Mouse (Mus musculus) ovary, postnatal 36 days (tissue): ENCODE data around the gene Itga7.
"Not testable (repeated sequence)": the region's sequence is repeated elsewhere in the genome, so short reads cannot be mapped to it uniquely, and the experiment has no call there.

Experiments
- DNase-seq: peaks from one replicate; pipeline ENCODE4 v3.0.0; 2022; ENCODE audit warnings: low spot score, mixed read lengths

Gene Itga7

GRCm38 (mm10) chr10:128935826-128936440 is 2.3 kb downstream of the Itga7 start:
- no peak for DNase-seq

- no peak for DNase-seq
These were observed 4.3 kb downstream of the Itga7 start for GRCm38 (mm10) chr10:128937756-128938390.

- peak; percentile 49 for DNase-seq
These were observed 4.8 kb downstream of the Itga7 start for GRCm38 (mm10) chr10:128938457-128938856.

GRCm38 (mm10) chr10:128938974-128939373 is 5.4 kb downstream of the Itga7 start:
- DNase-seq = no peak

GRCm38 (mm10) chr10:128940475-128941061 is 7.0 kb downstream of the Itga7 start:
- no peak for DNase-seq

- DNase-seq = no peak
These were observed 12.1 kb downstream of the Itga7 start for GRCm38 (mm10) chr10:128945675-128946074.

GRCm38 (mm10) chr10:128947496-128947895 is 13.9 kb downstream of the Itga7 start:
- no peak for DNase-seq

- no peak for DNase-seq
These were observed 16.7 kb downstream of the Itga7 start for GRCm38 (mm10) chr10:128950208-128950887.

- no peak for DNase-seq
These were observed 24.7 kb downstream of the Itga7 start for GRCm38 (mm10) chr10:128958340-128958739.

GRCm38 (mm10) chr10:128960142-128960541 is 26.5 kb downstream of the Itga7 start:
- DNase-seq = no peak

GRCm38 (mm10) chr10:128960590-128961584 is 27.3 kb downstream of the Itga7 start, which contains the start of gene Mettl7b:
Gene Mettl7b, minus strand, starts transcription at chr10:128960988.
- DNase-seq = no peak

GRCm38 (mm10) chr10:128964961-128965360 is 31.3 kb downstream of the Itga7 start:
- no peak for DNase-seq

- no peak for DNase-seq
These were observed 32.3 kb downstream of the Itga7 start for GRCm38 (mm10) chr10:128965871-128966270.

GRCm38 (mm10) chr10:128968341-128968749 is 34.7 kb downstream of the Itga7 start:
- DNase-seq = no peak

- DNase-seq = no peak
These were observed 37.2 kb downstream of the Itga7 start for GRCm38 (mm10) chr10:128970740-128971250.

GRCm38 (mm10) chr10:128972841-128973240 is 39.2 kb downstream of the Itga7 start:
- no peak for DNase-seq

GRCm38 (mm10) chr10:128976395-128976794 is 42.8 kb downstream of the Itga7 start:
- no peak for DNase-seq

GRCm38 (mm10) chr10:128977522-128978114 is 44.0 kb downstream of the Itga7 start:
- DNase-seq = peak; percentile 7

- no peak for DNase-seq
These were observed 47.2 kb downstream of the Itga7 start for GRCm38 (mm10) chr10:128980644-128981365.

- DNase-seq = not testable (repeated sequence)
These were observed 55.5 kb downstream of the Itga7 start, which contains the start of gene Olfr9 for GRCm38 (mm10) chr10:128989131-128989530. Gene Olfr9, plus strand, starts transcription at chr10:128989431.
